8 mouse cellular contexts compared by ENCODE assay signal in genomic region chr14:30550232-30551070, GRCm38 (mm10). TPM values are rescaled to one million over a fixed set of nuclear protein-coding genes. Genes with fewer than 3 reads are reported as not detected.
DNase-seq lines count a peak whose midpoint lies in the region; ATAC-seq and TF ChIP-seq lines count a peak whose summit lies in the region.

No protein-coding gene starts in this region.

- H3K4me1 ChIP-seq in forebrain, embryonic 14.5 days (ENCODE audit: control insufficient read depth, insufficient read depth, low read length) = peaks cover 23% of the 10 kb centered on the region
- H3K4me1 ChIP-seq in liver, embryonic 15.5 days (replicated peaks) = peaks cover 63% of the 10 kb centered on the region

- H3K4me3 ChIP-seq in C2C12 (ENCODE audit: insufficient read depth, poor library complexity, severe bottlenecking) = peak overlapping the region; percentile 69
- peak overlapping the region; percentile 77 for H3K4me3 ChIP-seq in forebrain, embryonic 14.5 days (ENCODE audit: low read depth, low read length)
- H3K4me3 ChIP-seq in liver, embryonic 15.5 days (replicated peaks) = peak overlapping the region; percentile 73

- TF ChIP-seq CTCF in C2C12 (IDR thresholded peaks at IDR 0.05; ENCODE audit: control insufficient read depth, insufficient read depth, insufficient read length) = no peak

- peaks cover 33% of the 10 kb centered on the region for H3K36me3 ChIP-seq in C2C12 (ENCODE audit: control insufficient read depth, insufficient read depth)
- peaks cover 5% of the 10 kb centered on the region for H3K36me3 ChIP-seq in forebrain, embryonic 14.5 days (ENCODE audit: control insufficient read depth, insufficient read depth, low read length)
- peaks cover 15% of the 10 kb centered on the region for H3K36me3 ChIP-seq in liver, embryonic 15.5 days (replicated peaks)

- H3K27ac ChIP-seq in forebrain, embryonic 14.5 days (ENCODE audit: low read depth, low read length) = 0 out of 2 replicates have a peak overlapping the region, but pooled peaks have one; percentile 89
- peak overlapping the region; percentile 94 for H3K27ac ChIP-seq in liver, embryonic 15.5 days (replicated peaks)

- peak overlapping the region; percentile 90 for H3K9ac ChIP-seq in forebrain, embryonic 14.5 days (ENCODE audit: low read length)
- H3K9ac ChIP-seq in liver, embryonic 15.5 days = peak overlapping the region; percentile 80

- ATAC-seq in forebrain, embryonic 14.5 days = no peak
- ATAC-seq in liver, embryonic 15.5 days (ENCODE audit: insufficient read depth) = no peak
- ATAC-seq in cerebellum, adult (ENCODE audit: insufficient number of reproducible peaks, low FRiP score, low TSS enrichment) = no peak

- H3ac ChIP-seq in C2C12 (ENCODE audit: control insufficient read depth, insufficient read length, low read depth) = peak overlapping the region; percentile 10

- peaks cover 59% of the 10 kb centered on the region for H3K79me3 ChIP-seq in C2C12 (ENCODE audit: low read depth)

- H3K4me2 ChIP-seq in forebrain, embryonic 14.5 days (ENCODE audit: low read length) = peak overlapping the region; percentile 80
- H3K4me2 ChIP-seq in liver, embryonic 15.5 days = peak overlapping the region; percentile 95

- DNase-seq in embryo, embryonic 10.5 days (ENCODE audit: low spot score) = peak; percentile 13
- DNase-seq in embryo, embryonic 9.5 days (ENCODE audit: extremely low spot score) = no peak
- DNase-seq in forebrain, embryonic 14.5 days (ENCODE audit: low spot score) = no peak
- DNase-seq in right cerebral cortex, postnatal 36 days (ENCODE audit: low spot score in 2 of 2) = no peak
- no peak for DNase-seq in urinary bladder, adult 18-20 months (ENCODE audit: low spot score in 2 of 2)

- 22% methylated on average over 8 of the region's 8 CpGs for WGBS in forebrain, embryonic 14.5 days
- WGBS in liver, embryonic 15.5 days (ENCODE audit: insufficient replicate concordance) = 16% methylated on average over 8 of the region's 8 CpGs

- H3K9me3 ChIP-seq in forebrain, embryonic 14.5 days (replicated peaks; ENCODE audit: control insufficient read depth, low read length) = no peaks in the 10 kb centered on the region
- H3K9me3 ChIP-seq in liver, embryonic 15.5 days (replicated peaks) = no peaks in the 10 kb centered on the region

- no peaks in the 10 kb centered on the region for H3K27me3 ChIP-seq in C2C12 (ENCODE audit: control insufficient read depth, insufficient read depth, insufficient read length)
- no peaks in the 10 kb centered on the region for H3K27me3 ChIP-seq in forebrain, embryonic 14.5 days (replicated peaks; ENCODE audit: control insufficient read depth, insufficient read depth, low read length)
- no peaks in the 10 kb centered on the region for H3K27me3 ChIP-seq in liver, embryonic 15.5 days

- H3K79me2 ChIP-seq in C2C12 (ENCODE audit: control insufficient read depth, insufficient read depth) = peaks cover 65% of the 10 kb centered on the region

TF ChIP-seq in C2C12, 6 proteins besides CTCF, POLR2A, EP300 and RAD21:
- TF ChIP-seq CEBPB (IDR thresholded peaks at IDR 0.05; ENCODE audit: low read depth) (no peak), MYOG (IDR thresholded peaks at IDR 0.05; ENCODE audit: control insufficient read depth, extremely low read depth, insufficient read length) (no peak), FOSL1 (IDR thresholded peaks at IDR 0.05; ENCODE audit: insufficient read depth, low read length, poor library complexity, severe bottlenecking) (no peak), MYOD1 (IDR thresholded peaks at IDR 0.05; ENCODE audit: control insufficient read depth, insufficient read length, low read depth) (no peak), MAX (IDR thresholded peaks at IDR 0.05) (no peak), USF1 (IDR thresholded peaks at IDR 0.05; ENCODE audit: low read depth) (no peak)

RNA-seq across cellular contexts. Expression of gene Tkt, which starts 2.3 kb away (rescaled TPM):
- 86.5 TPM for polyA plus RNA-seq in C2C12 (2012; fragmentation: generic; extraction: Trizol)
- polyA plus RNA-seq in forebrain, embryonic 14.5 days (2014; fragmentation: Nextera tagmentation; extraction: Ambion mirVana) = 134 and 154 TPM in 2 replicates
- polyA plus RNA-seq in liver, embryonic 15.5 days (2015; fragmentation: Nextera tagmentation; extraction: Ambion mirVana) = 197 and 199 TPM in 2 replicates

RNA-seq across cellular contexts. Expression of gene Cacna1d, which starts 59.2 kb away (rescaled TPM):
- not detected for polyA plus RNA-seq in C2C12 (2012; fragmentation: generic; extraction: Trizol)
- polyA plus RNA-seq in forebrain, embryonic 14.5 days (2014; fragmentation: Nextera tagmentation; extraction: Ambion mirVana) = 4.3 and 5.9 TPM in 2 replicates
- polyA plus RNA-seq in liver, embryonic 15.5 days (2015; fragmentation: Nextera tagmentation; extraction: Ambion mirVana) = 0.13 and 0.17 TPM in 2 replicates
